Mouse (Mus musculus) liver, adult 2 months (tissue): ENCODE measurements around the gene Tmem252.

ENCODE experiments used
- CTCF ChIP-seq: fragments of 200-500 bp; IDR thresholded peaks from 2 replicates; pipeline ENCODE4 v1.5.1; 2011; ENCODE audit warnings: low read depth, low read length, control low read depth
- POLR2A ChIP-seq: fragments of 200-500 bp; IDR thresholded peaks from 2 replicates; pipeline ENCODE4 v1.6.1; 2011; ENCODE audit warnings: low read length, control low read depth; ENCODE audit not compliant: insufficient read depth; ENCODE audit errors: extremely low read depth

- TF ChIP-seq POLR2A (no peak), CTCF (no peak)
These were observed 1.3 kb upstream of the Tmem252 start for GRCm38 (mm10) chr19:24672366-24672960.
